Mouse (Mus musculus): ENCODE results near the gene Gm973. TPM values are rescaled to one million over a fixed set of nuclear protein-coding genes. Genes with fewer than 3 reads are reported as not detected.
"Not testable (repeated sequence)": the region's sequence is repeated elsewhere in the genome, so short reads cannot be mapped to it uniquely, and the experiment has no call there.

Gm973 gene
- polyA plus RNA-seq, 1 experiment from 2014 or later, result not detected

DNA sequence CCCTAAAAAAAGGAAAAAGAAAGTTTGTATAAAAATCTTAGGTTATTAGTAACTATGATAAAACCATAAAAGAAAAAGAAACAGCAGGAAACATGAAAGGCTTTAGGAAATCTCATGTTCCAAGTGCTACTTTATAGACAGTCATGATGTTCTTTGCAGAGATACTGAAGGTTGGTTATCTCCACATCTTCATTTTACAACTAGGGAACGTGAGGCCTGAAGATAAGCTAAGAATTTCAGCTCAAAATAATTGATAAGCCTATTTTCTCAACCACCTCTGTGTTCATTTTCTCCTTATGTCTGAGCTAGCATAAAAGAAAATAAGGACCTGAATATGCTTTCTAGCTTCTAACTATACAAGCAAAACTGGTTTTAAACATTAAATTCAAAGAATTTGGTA lies 126.4 kb downstream of the Gm973 start:
- Histone ChIP-seq H3K4me3 (ENCODE audit: low read depth, low read length) (no peak overlapping the region), H3K9ac (no peak overlapping the region), H3K9me3 (ENCODE audit: low read depth, low read length) (no peaks in the 10 kb centered on the region), H3K4me1 (ENCODE audit: insufficient read depth) (no peaks in the 10 kb centered on the region), H3K27ac (ENCODE audit: low read depth) (no peak overlapping the region), H3K36me3 (ENCODE audit: insufficient read depth) (peaks cover 53% of the 10 kb centered on the region), H3K4me2 (no peak overlapping the region), H3K27me3 (ENCODE audit: insufficient read depth, low read length) (no peaks in the 10 kb centered on the region)
- no peak for ATAC-seq (ENCODE audit: insufficient read depth)
- TF ChIP-seq CTCF (IDR thresholded peaks at IDR 0.05; ENCODE audit: low read depth), result no peak
- DNase-seq, result no peak
- WGBS, result 56% methylated on average over 1 of the region's 1 CpGs

DNA sequence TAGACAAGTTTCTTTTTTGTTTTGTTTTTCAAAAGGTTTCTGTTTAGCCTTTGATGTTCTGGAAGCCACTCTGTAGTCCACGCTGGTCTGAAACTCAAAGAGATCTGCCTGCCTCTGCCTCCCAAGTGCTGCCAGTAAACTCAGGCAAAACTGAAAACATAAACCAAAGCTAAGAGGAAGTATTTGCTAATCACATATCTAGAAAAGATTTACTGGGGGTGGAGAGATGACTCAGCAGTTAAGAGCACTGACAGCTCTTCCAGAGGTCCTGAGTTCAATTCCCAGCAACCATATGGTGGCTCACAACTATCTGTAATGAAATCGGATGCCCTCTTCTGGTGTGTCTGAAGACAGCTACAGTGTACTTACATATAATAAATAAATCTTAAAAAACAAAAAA lies 130.4 kb downstream of the Gm973 start:
- not testable (repeated sequence) for DNase-seq; H3K27me3 ChIP-seq (ENCODE audit: insufficient read depth, low read length)
- 90% methylated on average over 2 of the region's 2 CpGs for WGBS

DNA sequence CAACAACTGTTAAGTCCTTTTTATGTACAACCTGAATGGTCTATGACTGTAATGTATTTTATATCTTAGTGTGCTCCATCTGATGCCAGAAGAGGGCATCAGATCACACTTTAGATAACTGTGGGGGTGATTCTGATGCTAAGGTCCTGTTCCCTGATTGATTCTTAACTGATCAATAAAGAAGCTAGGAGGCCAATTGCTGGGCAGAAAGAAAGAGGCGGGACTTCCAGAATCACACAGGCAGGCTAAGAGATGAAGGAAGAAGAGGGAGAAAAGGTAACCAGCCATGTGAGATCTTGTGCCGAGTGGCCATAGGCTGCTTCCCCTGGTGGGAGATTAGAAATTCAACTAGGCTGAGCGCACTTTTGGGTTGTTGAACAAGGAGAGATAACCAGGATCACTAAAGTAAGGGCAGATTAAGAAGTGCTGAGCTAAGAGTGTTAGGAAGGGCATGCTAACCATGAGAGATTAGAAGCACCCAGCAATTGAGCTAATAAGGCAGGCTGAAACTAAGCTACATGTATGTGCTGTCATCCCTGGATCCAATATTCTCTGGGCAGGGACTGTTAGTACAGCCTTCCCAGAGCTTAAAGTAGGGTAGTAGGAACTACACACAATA lies 135.2 kb downstream of the Gm973 start:
- no peak overlapping the region for H3K9ac ChIP-seq
- TF ChIP-seq CTCF (IDR thresholded peaks at IDR 0.05; ENCODE audit: low read depth), result no peak
- 93% methylated on average over 3 of the region's 3 CpGs for WGBS
- peaks cover 54% of the 10 kb centered on the region for H3K36me3 ChIP-seq (ENCODE audit: insufficient read depth)
- no peak overlapping the region for H3K27ac ChIP-seq (ENCODE audit: low read depth)
- H3K4me1 ChIP-seq (ENCODE audit: insufficient read depth), result no peaks in the 10 kb centered on the region
- ATAC-seq (ENCODE audit: insufficient read depth), result no peak
- H3K4me2 ChIP-seq, result no peak overlapping the region
- no peaks in the 10 kb centered on the region for H3K27me3 ChIP-seq (ENCODE audit: insufficient read depth, low read length)
- H3K4me3 ChIP-seq (ENCODE audit: low read depth, low read length), result no peak overlapping the region
- DNase-seq, result no peak
- H3K9me3 ChIP-seq (ENCODE audit: low read depth, low read length), result no peaks in the 10 kb centered on the region

More for the DNA sequence above, 130.4 kb downstream of the Gm973 start:
- not testable (repeated sequence) for H3K4me3 ChIP-seq (ENCODE audit: low read depth, low read length); H3K27ac ChIP-seq (ENCODE audit: low read depth); H3K4me2 ChIP-seq; H3K4me1 ChIP-seq (ENCODE audit: insufficient read depth); ATAC-seq (ENCODE audit: insufficient read depth); H3K9me3 ChIP-seq (ENCODE audit: low read depth, low read length); H3K9ac ChIP-seq
- H3K36me3 ChIP-seq (ENCODE audit: insufficient read depth), result peaks cover 64% of the 10 kb centered on the region

DNA sequence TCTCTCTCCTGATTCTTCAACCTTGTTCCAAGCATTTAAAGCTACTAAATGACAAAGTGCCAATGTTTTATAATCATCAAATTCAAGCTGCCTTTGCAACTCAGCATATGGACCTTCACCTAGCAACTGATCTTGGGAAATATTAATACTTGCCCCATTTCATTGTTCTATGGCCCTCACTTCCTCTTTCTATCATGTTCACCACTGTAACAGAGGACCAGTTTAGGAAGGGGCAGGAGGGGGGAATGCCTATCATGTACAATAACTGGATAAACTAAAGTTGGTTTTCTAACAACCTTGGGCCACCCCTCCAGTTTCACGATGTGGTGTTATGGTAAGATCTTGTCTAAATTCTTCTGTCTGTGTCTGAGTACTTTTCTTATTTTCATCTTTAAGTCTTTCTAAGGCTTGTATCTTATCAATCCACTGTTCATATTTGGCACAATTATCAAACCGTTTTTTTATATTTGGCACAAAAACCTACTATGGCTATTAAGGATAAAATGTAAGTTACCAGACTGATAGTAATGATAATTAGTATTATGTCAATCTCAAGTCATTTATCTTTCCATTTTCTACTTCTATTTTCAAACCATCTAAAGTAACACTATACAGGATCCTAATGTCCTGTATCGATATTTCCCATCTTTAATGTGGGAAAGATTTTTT lies 137.3 kb downstream of the Gm973 start:
- Histone ChIP-seq H3K9me3 (ENCODE audit: low read depth, low read length) (no peaks in the 10 kb centered on the region), H3K27ac (ENCODE audit: low read depth) (no peak overlapping the region), H3K36me3 (ENCODE audit: insufficient read depth) (peaks cover 38% of the 10 kb centered on the region), H3K4me3 (ENCODE audit: low read depth, low read length) (no peak overlapping the region), H3K9ac (no peak overlapping the region), H3K27me3 (ENCODE audit: insufficient read depth, low read length) (no peaks in the 10 kb centered on the region), H3K4me1 (ENCODE audit: insufficient read depth) (no peaks in the 10 kb centered on the region), H3K4me2 (no peak overlapping the region)
- ATAC-seq (ENCODE audit: insufficient read depth) (no peak), DNase-seq (no peak)
- no peak for TF ChIP-seq CTCF (IDR thresholded peaks at IDR 0.05; ENCODE audit: low read depth)
- WGBS, result 88% methylated on average over 3 of the region's 3 CpGs

DNA sequence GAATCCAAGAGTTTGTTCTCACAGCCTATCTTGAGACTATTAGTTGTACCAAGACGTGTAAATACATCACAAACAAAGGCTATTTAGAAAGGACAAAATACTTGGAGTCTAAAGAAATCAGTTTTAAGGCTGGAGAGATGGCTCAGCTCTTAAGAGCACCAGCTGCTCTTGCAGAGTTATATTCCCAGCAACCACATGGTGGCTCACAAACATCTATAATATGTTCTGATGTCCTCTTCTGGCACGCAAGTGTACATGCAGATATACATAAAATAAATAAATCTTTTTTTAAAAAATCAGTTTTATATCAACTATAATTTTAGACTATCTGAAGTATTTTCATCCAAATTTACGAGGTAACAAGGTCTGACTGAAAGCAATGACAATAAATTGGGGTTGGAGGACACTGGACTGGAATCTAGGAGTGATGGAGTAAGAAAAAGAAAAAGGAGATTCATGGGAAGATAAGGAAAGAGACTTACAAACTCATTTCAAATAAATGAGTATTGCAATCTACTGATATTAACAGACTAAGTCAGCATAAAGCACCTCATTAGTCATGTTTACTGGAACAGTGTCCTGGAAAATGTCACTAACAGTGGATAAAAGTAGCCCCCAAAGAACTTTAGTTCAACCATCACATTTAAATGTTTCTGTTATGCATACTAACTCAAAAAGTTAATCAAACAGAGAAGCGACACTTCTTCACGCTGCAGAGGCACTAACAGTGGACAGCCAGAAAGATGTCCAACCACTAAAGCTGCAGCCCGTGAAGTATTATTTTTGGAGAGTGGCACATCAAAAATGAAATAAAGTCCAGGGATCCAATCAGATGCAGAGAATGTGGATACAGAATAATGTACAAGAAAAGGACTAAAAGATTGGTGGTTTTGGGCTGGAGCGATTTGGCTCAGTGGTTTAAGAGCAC lies 140.4 kb downstream of the Gm973 start:
- Histone ChIP-seq H3K4me1 (ENCODE audit: insufficient read depth) (no peaks in the 10 kb centered on the region), H3K4me2 (no peak overlapping the region), H3K36me3 (ENCODE audit: insufficient read depth) (peaks cover 24% of the 10 kb centered on the region), H3K4me3 (ENCODE audit: low read depth, low read length) (no peak overlapping the region), H3K27ac (ENCODE audit: low read depth) (no peak overlapping the region), H3K9me3 (ENCODE audit: low read depth, low read length) (no peaks in the 10 kb centered on the region), H3K27me3 (ENCODE audit: insufficient read depth, low read length) (no peaks in the 10 kb centered on the region), H3K9ac (no peak overlapping the region)
- ATAC-seq (ENCODE audit: insufficient read depth), result peak; percentile 74
- TF ChIP-seq CTCF (IDR thresholded peaks at IDR 0.05; ENCODE audit: low read depth), result peak; percentile 33
- peak; percentile 70 for DNase-seq
- 59% methylated on average over 7 of the region's 7 CpGs for WGBS

DNA sequence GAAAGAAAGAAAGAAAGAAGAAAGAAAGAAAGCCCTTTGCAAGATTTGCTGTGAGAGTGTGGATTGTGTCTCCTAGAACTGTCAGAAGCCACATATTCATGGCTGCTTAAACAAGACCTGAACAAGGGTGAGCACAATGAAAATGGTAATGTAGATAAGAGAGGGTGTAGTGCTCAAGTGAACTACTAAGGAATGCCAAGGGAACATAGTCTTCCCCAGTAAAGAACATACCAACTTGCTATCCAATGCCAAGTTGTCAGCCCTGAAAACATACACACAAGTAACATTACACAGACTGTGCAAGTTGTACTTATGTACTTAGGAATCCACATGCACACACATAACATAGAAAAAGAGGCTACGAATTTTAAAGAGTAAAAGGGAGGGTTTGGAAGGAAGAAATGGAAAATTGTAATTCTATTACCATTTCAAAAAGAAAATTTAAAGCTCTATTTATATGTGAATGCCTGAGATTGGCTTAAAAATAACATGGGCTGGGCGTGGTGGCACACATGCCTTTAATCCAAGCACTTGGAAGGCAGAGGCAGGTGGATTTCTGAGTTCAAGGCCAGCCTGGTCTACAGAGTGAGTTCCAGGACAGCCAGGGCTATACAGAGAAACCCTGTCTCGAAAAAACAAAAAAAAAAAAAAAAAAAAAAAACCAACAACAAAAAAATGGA lies 147.5 kb downstream of the Gm973 start:
- no peak overlapping the region for H3K9ac ChIP-seq
- H3K4me2 ChIP-seq, result no peak overlapping the region
- no peak for TF ChIP-seq CTCF (IDR thresholded peaks at IDR 0.05; ENCODE audit: low read depth)
- no peaks in the 10 kb centered on the region for H3K27me3 ChIP-seq (ENCODE audit: insufficient read depth, low read length)
- no peak overlapping the region for H3K27ac ChIP-seq (ENCODE audit: low read depth)
- H3K9me3 ChIP-seq (ENCODE audit: low read depth, low read length), result no peaks in the 10 kb centered on the region
- H3K4me1 ChIP-seq (ENCODE audit: insufficient read depth), result no peaks in the 10 kb centered on the region
- no peak for DNase-seq
- 84% methylated on average over 2 of the region's 3 CpGs for WGBS
- no peak overlapping the region for H3K4me3 ChIP-seq (ENCODE audit: low read depth, low read length)
- 0 out of 2 replicates have a peak, but pooled peaks cover 7% of the 10 kb centered on the region for H3K36me3 ChIP-seq (ENCODE audit: insufficient read depth)
- no peak for ATAC-seq (ENCODE audit: insufficient read depth)
